Mouse (Mus musculus) CH12.LX (cell line): ENCODE measurements around the gene Ddx46.

Experiments
- CHD2 ChIP-seq: IDR thresholded peaks from 2 replicates; pipeline ENCODE4 v1.6.1; 2011; ENCODE audit warnings: low read length, improper control_type of control experiment
- CTCF ChIP-seq, 2 experiments: IDR thresholded peaks in 1 of 2; conservative IDR thresholded peaks in 1 of 2; 2 replicates each; pipeline ENCODE4 v1.5.1; 2011 to 2012; ENCODE audit warnings: low read depth in 2 of 2, low read length in 2 of 2, improper control_type of control experiment in 1 of 2, inconsistent platforms in 1 of 2, mild to moderate bottlenecking in 1 of 2, moderate library complexity in 1 of 2
- EP300 ChIP-seq: IDR thresholded peaks from 2 replicates; pipeline ENCODE4 v1.6.1; 2011; ENCODE audit warnings: low read length, improper control_type of control experiment
- USF1 ChIP-seq: IDR thresholded peaks from 2 replicates; pipeline ENCODE4 v1.6.1; 2014; ENCODE audit warnings: low read depth, mild to moderate bottlenecking, inconsistent platforms, low read length, improper control_type of control experiment

GRCm38 (mm10) chr13:55721995-55722394 lies 87.2 kb downstream of the Ddx46 start:
- TF ChIP-seq USF1 (no peak), CTCF (conservative IDR thresholded peaks at IDR 0.05 in 1 of 2, IDR thresholded peaks at IDR 0.05 in 1 of 2; ENCODE audit: low read depth in 2 of 2, low read length in 2 of 2) (no peak), EP300 (no peak), CHD2 (no peak)
